Mouse (Mus musculus) adrenal gland, postnatal 25 days (tissue): Measurements from ENCODE around the gene Gm2663. TPM values are rescaled to one million over a fixed set of nuclear protein-coding genes. Genes with fewer than 3 reads are reported as not detected.
"Not testable (repeated sequence)": the region's sequence is repeated elsewhere in the genome, so short reads cannot be mapped to it uniquely, and the experiment has no call there.

Source experiments
- DNase-seq: peaks from one replicate; pipeline ENCODE4 v3.0.0; 2021; ENCODE audit warnings: mixed read lengths
- long read RNA-seq: library from polyadenylated mRNA; stranded (forward); transcript quantifications from one replicate; pipeline ENCODE4 v2.0.0, GENCODE M21; 2021
- total RNA-seq: library from RNA; stranded (reverse); gene quantifications from 2 replicates; pipeline ENCODE4 v1.2.3, GENCODE M21; 2021

Gm2663 gene
- not detected in 2 replicates for total RNA-seq
- long read RNA-seq = 0 reads

DNA sequence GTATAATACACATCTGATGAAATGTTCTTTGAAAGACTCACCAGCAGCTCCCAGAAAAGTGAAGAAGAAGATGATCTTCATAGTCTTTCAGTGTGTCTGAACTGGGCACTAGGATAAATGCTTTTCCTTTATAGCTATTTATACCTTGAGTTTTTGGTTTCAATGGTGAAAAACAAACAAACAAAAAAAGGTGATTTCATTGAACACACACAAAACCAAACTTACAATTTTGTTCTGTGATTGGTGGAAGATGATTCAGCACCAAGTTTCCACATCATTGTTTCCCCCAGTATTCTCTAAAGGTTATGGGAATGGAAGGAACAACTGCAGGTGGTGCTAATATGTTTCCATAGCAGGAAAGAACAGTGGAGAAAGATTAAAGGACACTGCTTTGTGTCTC, at the start of gene Gm2663:
Gene Gm2663 (minus strand): TSS at position 101 of the 400 bp plus-strand sequence.
- not testable (repeated sequence) for DNase-seq

DNA sequence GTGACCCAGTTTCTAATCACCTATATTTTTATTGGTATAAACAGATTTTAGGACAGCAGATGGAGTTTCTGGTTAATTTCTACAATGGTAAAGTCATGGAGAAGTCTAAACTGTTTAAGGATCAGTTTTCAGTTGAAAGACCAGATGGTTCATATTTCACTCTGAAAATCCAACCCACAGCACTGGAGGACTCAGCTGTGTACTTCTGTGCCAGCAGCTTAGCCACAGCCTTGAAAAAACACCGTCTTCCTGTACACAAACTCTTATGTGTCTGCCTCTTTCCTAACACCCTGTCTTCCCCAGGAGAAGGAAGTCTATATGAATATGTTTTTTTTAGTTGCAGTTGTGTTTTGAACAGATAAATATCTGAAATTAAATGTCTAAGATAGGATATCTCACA, 49.3 kb upstream of the Gm2663 start:
- DNase-seq = no peak

DNA sequence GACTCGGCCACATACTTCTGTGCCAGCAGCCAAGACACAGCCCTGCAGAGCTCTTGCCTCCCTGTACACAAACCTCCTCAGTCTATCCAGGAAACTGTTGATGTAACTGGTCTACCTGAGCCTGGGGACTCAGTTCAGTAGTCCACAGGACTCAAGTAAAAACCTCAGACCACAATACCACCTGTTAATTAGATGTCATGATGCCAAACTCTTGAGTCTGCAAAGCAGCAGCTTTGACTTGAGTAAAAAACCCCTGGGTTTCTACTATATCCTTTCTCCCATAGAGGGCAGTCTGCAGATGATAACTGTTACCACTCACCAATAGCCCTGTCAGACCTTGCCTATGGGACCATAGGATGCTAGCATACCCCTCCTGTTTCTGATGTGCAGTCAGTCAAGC, 48.7 kb upstream of the Gm2663 start:
- DNase-seq = no peak

DNA sequence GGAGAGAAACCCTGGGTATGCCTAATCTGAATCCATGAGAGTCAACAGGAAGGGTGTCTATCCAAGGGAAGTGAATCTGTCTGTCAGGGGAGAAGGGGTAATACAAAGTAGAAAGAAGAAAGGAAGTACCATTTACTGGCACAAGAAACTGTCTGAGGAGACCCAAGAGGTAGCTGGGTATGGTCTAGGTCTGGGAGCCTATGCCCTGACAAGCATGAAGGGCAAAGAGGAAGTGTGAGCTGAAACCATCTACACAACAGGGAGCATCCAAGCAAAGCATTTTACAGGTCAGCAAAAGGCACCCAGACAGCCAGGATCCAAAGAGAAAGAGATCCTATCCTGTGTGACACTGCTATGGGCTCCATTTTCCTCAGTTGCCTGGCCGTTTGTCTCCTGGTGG, 47.9 kb upstream of the Gm2663 start:
- no peak for DNase-seq

DNA sequence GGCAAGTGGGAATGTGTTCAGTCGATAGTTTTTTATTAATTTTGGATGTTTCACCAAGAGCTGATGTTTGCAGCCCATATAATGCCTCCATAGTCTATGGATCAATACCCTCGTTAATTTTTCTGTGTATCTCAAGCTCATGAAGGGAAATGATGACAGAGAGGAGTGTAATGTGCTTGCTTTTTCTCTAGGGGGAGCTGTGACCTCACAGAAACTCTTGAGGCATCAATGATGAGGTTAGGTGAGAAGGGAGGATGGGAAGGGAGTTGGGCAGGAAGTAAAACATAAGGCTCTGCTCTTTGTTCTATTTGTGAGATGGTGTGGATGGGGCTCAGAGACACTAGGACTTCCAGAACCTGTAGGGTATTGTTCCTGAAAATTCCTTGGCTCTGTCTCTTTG, 47.3 kb upstream of the Gm2663 start:
- no peak for DNase-seq

DNA sequence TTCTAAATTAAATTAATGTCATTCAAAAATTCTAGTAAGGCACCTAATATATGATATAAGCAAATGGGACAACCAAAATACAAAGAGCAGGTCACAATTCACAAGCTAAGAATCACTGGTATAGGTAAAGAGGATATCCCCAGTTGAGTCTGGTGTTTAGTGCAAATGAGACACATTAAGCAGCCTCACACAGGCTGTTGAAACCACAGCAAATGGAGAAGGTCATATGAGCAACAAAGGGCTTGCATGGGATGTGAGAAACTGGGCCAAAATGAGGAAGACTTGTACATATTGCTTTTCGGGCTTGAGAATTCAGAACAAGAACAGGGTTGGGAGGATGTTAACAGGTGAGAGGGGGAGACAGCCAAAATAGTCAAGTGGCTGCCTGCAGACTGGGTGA, 45.5 kb upstream of the Gm2663 start:
- no peak for DNase-seq

- no peak for DNase-seq
Measured at GRCm38 (mm10) chr6:41044314-41044713, 45.0 kb upstream of the Gm2663 start.

- DNase-seq = no peak
Measured at GRCm38 (mm10) chr6:41035409-41035808, 36.1 kb upstream of the Gm2663 start, which contains the start of gene 2210010C04Rik. TSS of gene 2210010C04Rik (minus strand) at chr6:41035509.

DNA sequence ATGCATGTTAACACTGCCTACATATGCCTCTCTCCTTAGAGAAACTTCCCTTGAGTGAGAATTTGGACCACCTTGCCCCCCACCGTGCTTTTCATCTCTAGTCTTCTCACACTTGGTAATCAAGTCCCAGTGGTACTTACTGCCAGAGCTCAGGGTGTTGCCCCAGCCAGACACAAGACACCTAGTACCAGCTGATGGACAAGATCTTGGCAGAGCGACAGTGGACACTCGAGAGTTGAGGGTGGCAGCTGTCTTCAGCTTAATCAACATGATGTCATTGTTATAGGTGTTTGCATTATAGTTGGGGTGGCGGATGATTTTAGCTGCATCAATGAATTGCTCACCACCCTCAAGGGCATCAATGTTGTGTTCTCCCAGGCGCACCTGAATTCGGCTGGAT, 33.5 kb upstream of the Gm2663 start:
- DNase-seq = no peak

DNA sequence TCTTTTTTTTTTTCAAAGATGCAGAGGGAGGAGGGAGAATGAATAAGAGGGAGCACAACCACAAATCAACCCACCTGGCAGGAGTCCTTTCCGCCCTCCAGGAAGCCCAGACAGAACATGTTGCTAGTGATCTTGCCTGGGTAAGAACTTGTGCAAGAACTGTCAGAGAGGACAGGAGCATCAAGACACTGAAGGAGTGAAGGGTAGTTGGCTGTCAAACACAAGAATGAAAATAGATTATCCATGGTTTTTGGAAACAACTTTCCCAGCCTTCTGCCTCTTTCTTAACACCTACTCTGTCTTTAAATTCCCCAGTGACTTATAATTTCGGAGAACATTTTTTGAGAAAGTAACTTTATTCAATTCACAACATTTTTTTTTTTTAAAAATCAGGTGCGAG, 33.0 kb upstream of the Gm2663 start:
- no peak for DNase-seq

- no peak for DNase-seq
Measured at GRCm38 (mm10) chr6:41030821-41031220, 31.5 kb upstream of the Gm2663 start.

DNA sequence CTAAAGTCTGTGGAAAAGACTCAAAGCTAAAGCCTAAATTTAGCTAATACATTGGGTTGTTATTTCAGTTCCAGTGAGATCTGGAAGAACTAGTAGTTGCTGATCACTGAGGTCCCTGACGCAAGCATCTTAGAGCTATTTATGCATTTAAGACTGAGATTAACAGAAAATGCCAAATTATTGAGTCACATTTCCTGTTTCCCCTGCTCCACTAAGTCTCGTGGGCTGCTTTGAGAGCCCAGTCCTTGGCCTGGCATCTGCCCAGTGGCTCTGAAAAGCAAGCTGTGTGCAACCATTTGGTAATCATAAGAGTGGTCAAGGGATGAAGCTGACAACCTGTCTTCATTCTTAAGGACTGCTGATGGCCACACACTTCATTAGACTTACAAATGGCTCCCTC, 27.8 kb upstream of the Gm2663 start:
- no peak for DNase-seq

DNA sequence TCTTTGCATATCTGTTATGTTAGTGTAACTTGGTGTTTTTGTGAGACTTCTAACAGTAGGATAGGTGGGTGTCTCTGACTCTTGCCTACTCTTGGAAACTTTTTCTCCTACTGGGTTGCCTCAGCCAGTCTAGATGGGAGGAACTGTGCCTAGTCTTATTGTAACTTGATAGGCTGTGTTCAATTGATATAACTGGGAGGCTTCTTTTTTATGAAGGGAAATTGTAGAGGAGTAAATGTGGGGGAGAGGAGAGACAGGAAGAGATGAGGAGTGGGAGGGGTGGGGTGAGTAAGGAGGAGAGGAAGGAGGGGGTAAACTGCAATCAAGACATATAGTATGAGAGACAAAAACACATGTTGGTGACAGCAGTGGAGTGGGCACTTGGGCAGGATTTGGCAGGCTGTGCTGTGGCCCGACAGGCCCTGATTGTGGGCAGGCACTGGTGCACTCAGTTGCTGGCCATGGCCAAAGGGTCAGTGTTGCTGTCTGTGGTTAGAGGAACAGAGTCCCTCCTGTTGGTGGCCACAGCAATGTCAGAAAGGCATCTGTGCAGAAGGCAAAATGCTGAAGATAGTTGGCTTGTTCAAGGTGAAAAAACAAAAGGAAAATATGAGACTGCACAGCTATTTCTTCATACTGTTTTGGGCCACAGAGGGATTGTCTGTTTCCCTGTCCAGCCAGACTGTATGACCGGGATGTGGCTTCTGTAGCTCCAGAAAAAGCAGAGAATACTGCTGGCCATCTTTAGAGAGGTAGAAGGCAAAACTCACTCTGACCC, 26.8 kb upstream of the Gm2663 start:
- DNase-seq = no peak

GRCm38 (mm10) chr6:41019140-41019539, 19.9 kb upstream of the Gm2663 start:
- DNase-seq = no peak

GRCm38 (mm10) chr6:41018629-41019028, 19.4 kb upstream of the Gm2663 start:
- no peak for DNase-seq

DNA sequence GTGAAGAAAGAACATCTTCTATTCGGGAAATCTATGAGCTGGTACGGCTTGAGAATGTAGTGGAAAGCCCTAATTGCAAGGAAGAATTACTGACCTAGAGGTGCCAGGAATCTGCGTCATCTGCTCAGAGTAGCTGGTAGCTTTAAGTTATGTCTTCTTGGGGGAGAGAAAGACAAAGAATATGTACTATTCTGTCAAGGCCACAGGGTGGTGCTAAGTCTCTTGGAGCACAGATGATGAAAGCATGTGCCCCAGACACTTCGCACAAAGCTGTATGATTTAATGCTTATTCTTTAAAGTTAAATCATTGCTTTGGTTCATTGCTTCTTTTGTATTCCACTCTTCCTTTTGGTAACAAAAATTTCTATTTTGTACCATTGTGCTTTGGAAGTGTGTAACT, 15.8 kb upstream of the Gm2663 start:
- no peak for DNase-seq

DNA sequence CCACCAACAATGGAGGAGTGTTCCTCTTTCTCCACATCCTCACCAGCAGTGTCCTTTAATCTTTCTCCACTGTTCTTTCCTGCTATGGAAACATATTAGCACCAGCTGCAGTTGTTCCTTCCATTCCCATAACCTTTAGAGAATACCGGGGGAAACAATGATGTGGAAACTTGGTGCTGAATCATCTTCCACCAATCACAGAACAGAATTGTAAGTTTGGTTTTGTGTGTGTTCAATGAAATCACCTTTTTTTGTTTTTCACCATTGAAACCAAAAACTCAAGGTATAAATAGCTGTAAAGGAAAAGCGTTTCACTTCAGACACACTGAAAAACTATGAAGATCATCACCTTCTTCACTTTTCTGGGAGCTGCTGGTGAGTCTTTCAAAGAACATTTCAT, 34.8 kb downstream of the Gm2663 start, which contains the start of gene 1810009J06Rik:
Gene 1810009J06Rik (plus strand): TSS at position 301 of the 400 bp plus-strand sequence.
- DNase-seq = not testable (repeated sequence)

GRCm38 (mm10) chr6:40953716-40954115, 45.6 kb downstream of the Gm2663 start:
- DNase-seq = no peak

DNA sequence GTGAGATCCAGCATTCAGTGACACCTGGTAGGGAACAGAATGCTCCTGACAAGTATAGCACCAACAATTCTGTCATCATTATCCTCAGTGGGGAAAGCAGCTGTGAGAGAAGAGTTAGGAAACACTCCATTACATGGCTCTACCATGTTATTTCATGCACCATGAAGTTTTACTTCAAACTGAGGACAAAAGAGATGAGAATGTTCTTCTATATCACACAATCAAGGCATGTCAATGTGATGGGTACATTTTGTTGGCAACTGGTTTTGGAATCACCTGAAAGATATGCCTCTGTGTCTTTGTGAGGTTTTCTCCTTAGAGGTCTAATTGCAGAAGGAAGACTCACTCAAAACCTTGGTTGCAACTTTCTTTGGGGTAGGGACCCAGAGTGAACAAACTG, 47.5 kb downstream of the Gm2663 start, which contains the start of gene Gm4744:
Gene Gm4744 (minus strand): TSS at position 101 of the 400 bp plus-strand sequence.
- DNase-seq = no peak

Other genes with a start within 250 kb of the Gm2663 start
- gene Moxd2, start 112.0 kb downstream of the Gm2663 start, total RNA-seq = not detected in 2 replicates
- not detected in 2 replicates for gene Prss58, start 99.1 kb downstream of the Gm2663 start, total RNA-seq
- not detected in 2 replicates for gene 1700074P13Rik, start 58.9 kb downstream of the Gm2663 start, total RNA-seq
- not detected in 2 replicates for gene Gm4744, start 47.6 kb downstream of the Gm2663 start, total RNA-seq
- gene 1810009J06Rik, start 34.7 kb downstream of the Gm2663 start, total RNA-seq = not detected in 2 replicates
- not detected in 2 replicates for gene 2210010C04Rik, start 36.0 kb upstream of the Gm2663 start, total RNA-seq